Mouse (Mus musculus) CD4-positive helper T cell, adult 2 months (primary cell): ENCODE data around the gene Eid2b.
"Not testable (repeated sequence)": the region's sequence is repeated elsewhere in the genome, so short reads cannot be mapped to it uniquely, and the experiment has no call there.

Experiments
- DNase-seq: peaks from one replicate; pipeline ENCODE4 v3.0.0-alpha.2; 2012; ENCODE audit warnings: low read depth, missing footprints, low spot score

Eid2b gene

GRCm38 (mm10) chr7:28277615-28278278, at the start of gene Eid2b:
Eid2b (plus strand) TSS chr7:28277739.
- peak; percentile 93 for DNase-seq

- not testable (repeated sequence) for DNase-seq
These were observed 33.6 kb upstream of the Eid2b start for GRCm38 (mm10) chr7:28243943-28244342.

GRCm38 (mm10) chr7:28248957-28249356, 28.6 kb upstream of the Eid2b start:
- DNase-seq = no peak

- DNase-seq = no peak
These were observed 25.6 kb upstream of the Eid2b start for GRCm38 (mm10) chr7:28251976-28252375.

- no peak for DNase-seq
These were observed 22.9 kb upstream of the Eid2b start for GRCm38 (mm10) chr7:28254591-28254990.

- DNase-seq = no peak
These were observed 22.1 kb upstream of the Eid2b start for GRCm38 (mm10) chr7:28255476-28255875.

GRCm38 (mm10) chr7:28262861-28263260, 14.7 kb upstream of the Eid2b start:
- no peak for DNase-seq

- peak; percentile 53 for DNase-seq
These were observed 13.8 kb upstream of the Eid2b start for GRCm38 (mm10) chr7:28263786-28264185.

GRCm38 (mm10) chr7:28265391-28265790, 12.1 kb upstream of the Eid2b start:
- no peak for DNase-seq

GRCm38 (mm10) chr7:28267129-28268041, 10.2 kb upstream of the Eid2b start, which contains the start of gene Eid2:
Eid2 (plus strand) TSS chr7:28267881.
- peak; percentile 79 for DNase-seq

- DNase-seq = peak; percentile 48
These were observed 9.5 kb upstream of the Eid2b start for GRCm38 (mm10) chr7:28268042-28268531.

- DNase-seq = no peak
These were observed 9.0 kb upstream of the Eid2b start for GRCm38 (mm10) chr7:28268576-28268975.

GRCm38 (mm10) chr7:28269355-28269754, 8.2 kb upstream of the Eid2b start:
- peak; percentile 18 for DNase-seq

GRCm38 (mm10) chr7:28271761-28272160, 5.8 kb upstream of the Eid2b start:
- DNase-seq = no peak

GRCm38 (mm10) chr7:28277237-28277614, 313 bp upstream of the Eid2b start:
- DNase-seq = no peak

- no peak for DNase-seq
These were observed 727 bp downstream of the Eid2b start for GRCm38 (mm10) chr7:28278279-28278652.

- DNase-seq = no peak
These were observed 3.1 kb downstream of the Eid2b start for GRCm38 (mm10) chr7:28280630-28281029.

GRCm38 (mm10) chr7:28290165-28290564, 12.6 kb downstream of the Eid2b start:
- peak; percentile 12 for DNase-seq

GRCm38 (mm10) chr7:28290638-28291590, 13.4 kb downstream of the Eid2b start, which contains the start of gene Selenov:
Selenov (minus strand) TSS chr7:28291186.
- no peak for DNase-seq

GRCm38 (mm10) chr7:28294481-28294880, 16.9 kb downstream of the Eid2b start:
- peak; percentile 47 for DNase-seq
